Mouse (Mus musculus): ENCODE measurements around the gene Ltbr. TPM values are rescaled to one million over a fixed set of nuclear protein-coding genes. Genes with fewer than 3 reads are reported as not detected.
A peak's percentile ranks its signal among the peaks of the same experiment; 100 is the strongest.

Gene Ltbr
- total RNA-seq (2014; rRNA removed; ENCODE audit: low replicate concordance) (76.7 and 93.9 TPM in 2 replicates), polyA plus RNA-seq (2015; fragmentation: Nextera tagmentation; extraction: Ambion mirVana) (37.7 and 38.3 TPM in 2 replicates)

GRCm38 (mm10) chr6:125313546-125314230, at the start of gene Ltbr:
Gene Ltbr (minus strand): TSS chr6:125313885.
- Histone ChIP-seq H3K27ac (ENCODE audit: low read depth) (peak within 1 kb of the TSS; percentile 77), H3K27me3 (ENCODE audit: control insufficient read depth, insufficient read depth, low read length) (no peaks in the 10 kb centered on the region), H3K9ac (replicated peaks; ENCODE audit: low read depth, low read length) (peak within 1 kb of the TSS; percentile 85), H3K9me3 (replicated peaks; ENCODE audit: control insufficient read depth, low read length) (no peaks in the 10 kb centered on the region), H3K4me3 (ENCODE audit: low read depth, low read length) (peak within 1 kb of the TSS; percentile 63), H3K4me2 (ENCODE audit: low read depth, low read length) (peak within 1 kb of the TSS; percentile 84), H3K4me1 (ENCODE audit: control insufficient read depth, insufficient read depth) (peaks cover 21% of the 10 kb centered on the region), H3K36me3 (replicated peaks; ENCODE audit: control insufficient read depth, insufficient read depth, low read length) (peaks cover 29% of the 10 kb centered on the region)
- no peak for TF ChIP-seq CTCF (IDR thresholded peaks at IDR 0.05; ENCODE audit: low read depth)
- TF ChIP-seq EP300 (IDR thresholded peaks at IDR 0.05; ENCODE audit: low read depth), result peak; percentile 70
- WGBS, result 2% methylated on average over 41 of the region's 46 CpGs
- DNase-seq (ENCODE audit: low spot score) (peak; percentile 91), ATAC-seq (ENCODE audit: insufficient read depth, low read depth) (peak; percentile 95)

DNA sequence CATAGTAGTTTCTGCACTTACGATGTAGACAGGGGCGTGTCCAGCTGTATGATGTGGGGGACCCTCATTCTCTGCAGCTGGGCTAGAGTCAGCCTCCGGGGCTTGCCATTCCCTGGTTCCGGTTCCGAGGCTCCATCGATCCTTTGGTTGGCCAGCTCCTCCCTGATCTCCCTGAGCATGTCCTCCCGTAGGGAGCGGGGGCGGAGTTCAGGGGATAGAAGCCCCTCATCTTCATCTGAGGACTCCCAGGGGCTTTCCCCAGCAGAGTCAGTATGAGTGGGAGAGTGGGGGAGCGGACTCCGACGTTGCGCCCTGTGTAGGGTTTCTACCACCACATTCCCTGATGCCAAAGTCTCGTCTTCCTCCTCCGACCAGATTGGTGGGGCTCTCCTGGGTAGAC, 49.3 kb upstream of the Ltbr start:
- peaks cover 34% of the 10 kb centered on the region for H3K36me3 ChIP-seq (replicated peaks; ENCODE audit: control insufficient read depth, insufficient read depth, low read length)
- peaks cover 24% of the 10 kb centered on the region for H3K27me3 ChIP-seq (ENCODE audit: control insufficient read depth, insufficient read depth, low read length)
- H3K4me2 ChIP-seq (ENCODE audit: low read depth, low read length), result no peak overlapping the region
- no peak overlapping the region for H3K27ac ChIP-seq (ENCODE audit: low read depth)
- H3K9ac ChIP-seq (replicated peaks; ENCODE audit: low read depth, low read length), result no peak overlapping the region
- H3K9me3 ChIP-seq (replicated peaks; ENCODE audit: control insufficient read depth, low read length), result no peaks in the 10 kb centered on the region; the same call in 1 of the 2 replicates
- no peak overlapping the region for H3K4me3 ChIP-seq (ENCODE audit: low read depth, low read length)
- WGBS, result 32% methylated on average over 15 of the region's 15 CpGs
- DNase-seq (ENCODE audit: low spot score) (no peak), ATAC-seq (ENCODE audit: insufficient read depth, low read depth) (no peak)
- no peaks in the 10 kb centered on the region for H3K4me1 ChIP-seq (ENCODE audit: control insufficient read depth, insufficient read depth)
- TF ChIP-seq EP300 (IDR thresholded peaks at IDR 0.05; ENCODE audit: low read depth), result no peak
- TF ChIP-seq CTCF (IDR thresholded peaks at IDR 0.05; ENCODE audit: low read depth), result no peak

- peaks cover 24% of the 10 kb centered on the region for H3K27me3 ChIP-seq (ENCODE audit: control insufficient read depth, insufficient read depth, low read length)
- H3K9me3 ChIP-seq (replicated peaks; ENCODE audit: control insufficient read depth, low read length), result no peaks in the 10 kb centered on the region; the same call in 1 of the 2 replicates
- ATAC-seq (ENCODE audit: insufficient read depth, low read depth) (peak; percentile 36; the same call in 1 of the 2 replicates), DNase-seq (ENCODE audit: low spot score) (no peak)
- no peak overlapping the region for H3K27ac ChIP-seq (ENCODE audit: low read depth)
- WGBS, result 50% methylated on average over 38 of the region's 38 CpGs
- TF ChIP-seq CTCF (IDR thresholded peaks at IDR 0.05; ENCODE audit: low read depth), result peak; percentile 48
- TF ChIP-seq EP300 (IDR thresholded peaks at IDR 0.05; ENCODE audit: low read depth), result no peak
- H3K36me3 ChIP-seq (replicated peaks; ENCODE audit: control insufficient read depth, insufficient read depth, low read length), result peaks cover 46% of the 10 kb centered on the region
- no peaks in the 10 kb centered on the region for H3K4me1 ChIP-seq (ENCODE audit: control insufficient read depth, insufficient read depth)
- H3K4me3 ChIP-seq (ENCODE audit: low read depth, low read length), result no peak overlapping the region
- H3K4me2 ChIP-seq (ENCODE audit: low read depth, low read length), result no peak overlapping the region
- no peak overlapping the region for H3K9ac ChIP-seq (replicated peaks; ENCODE audit: low read depth, low read length)
Measured at GRCm38 (mm10) chr6:125361467-125362291, 48.0 kb upstream of the Ltbr start.

GRCm38 (mm10) chr6:125360846-125361245, 47.2 kb upstream of the Ltbr start:
- Histone ChIP-seq H3K36me3 (replicated peaks; ENCODE audit: control insufficient read depth, insufficient read depth, low read length) (peaks cover 46% of the 10 kb centered on the region), H3K4me3 (ENCODE audit: low read depth, low read length) (no peak overlapping the region), H3K4me1 (ENCODE audit: control insufficient read depth, insufficient read depth) (peaks cover 5% of the 10 kb centered on the region), H3K27me3 (ENCODE audit: control insufficient read depth, insufficient read depth, low read length) (peaks cover 24% of the 10 kb centered on the region), H3K4me2 (ENCODE audit: low read depth, low read length) (no peak overlapping the region), H3K27ac (ENCODE audit: low read depth) (no peak overlapping the region), H3K9me3 (replicated peaks; ENCODE audit: control insufficient read depth, low read length) (no peaks in the 10 kb centered on the region; the same call in 1 of the 2 replicates), H3K9ac (replicated peaks; ENCODE audit: low read depth, low read length) (no peak overlapping the region)
- WGBS, result 81% methylated on average over 9 of the region's 9 CpGs
- TF ChIP-seq EP300 (IDR thresholded peaks at IDR 0.05; ENCODE audit: low read depth), result no peak
- no peak for TF ChIP-seq CTCF (IDR thresholded peaks at IDR 0.05; ENCODE audit: low read depth)
- ATAC-seq (ENCODE audit: insufficient read depth, low read depth) (no peak), DNase-seq (ENCODE audit: low spot score) (no peak)

DNA sequence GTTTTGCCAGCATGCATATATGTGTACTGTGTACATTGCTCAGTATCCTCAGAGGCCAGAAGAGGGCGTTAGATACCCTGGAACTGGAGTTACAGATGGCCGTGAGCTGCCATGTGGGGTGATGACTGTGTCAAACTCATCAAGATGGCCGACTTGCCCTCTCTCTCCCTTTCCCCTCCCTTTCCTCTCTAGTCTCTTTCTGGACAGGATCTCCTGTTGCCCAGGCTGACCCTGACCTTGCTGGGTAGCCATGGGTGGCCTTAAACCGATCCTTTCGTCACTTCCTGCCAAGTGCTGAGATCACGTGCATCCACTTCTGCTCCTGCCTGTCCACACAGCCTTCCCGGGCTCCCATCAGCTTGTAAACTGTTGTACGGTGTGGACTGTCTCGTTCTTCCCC, 46.3 kb upstream of the Ltbr start:
- Histone ChIP-seq H3K9me3 (replicated peaks; ENCODE audit: control insufficient read depth, low read length) (no peaks in the 10 kb centered on the region), H3K4me3 (ENCODE audit: low read depth, low read length) (no peak overlapping the region), H3K9ac (replicated peaks; ENCODE audit: low read depth, low read length) (no peak overlapping the region), H3K4me2 (ENCODE audit: low read depth, low read length) (no peak overlapping the region), H3K27ac (ENCODE audit: low read depth) (no peak overlapping the region), H3K27me3 (ENCODE audit: control insufficient read depth, insufficient read depth, low read length) (peaks cover 23% of the 10 kb centered on the region), H3K4me1 (ENCODE audit: control insufficient read depth, insufficient read depth) (peaks cover 13% of the 10 kb centered on the region), H3K36me3 (replicated peaks; ENCODE audit: control insufficient read depth, insufficient read depth, low read length) (peaks cover 46% of the 10 kb centered on the region)
- no peak for DNase-seq (ENCODE audit: low spot score)
- no peak for ATAC-seq (ENCODE audit: insufficient read depth, low read depth)
- no peak for TF ChIP-seq EP300 (IDR thresholded peaks at IDR 0.05; ENCODE audit: low read depth)
- no peak for TF ChIP-seq CTCF (IDR thresholded peaks at IDR 0.05; ENCODE audit: low read depth)
- WGBS, result 45% methylated on average over 9 of the region's 9 CpGs

All from heart, postnatal 0 days (tissue).